Mouse (Mus musculus) ovary, postnatal 36 days (tissue): Measurements from ENCODE around the gene Pabpc1l.
"Not testable (repeated sequence)": the region's sequence is repeated elsewhere in the genome, so short reads cannot be mapped to it uniquely, and the experiment has no call there.

Experiments used
- DNase-seq: peaks from one replicate; pipeline ENCODE4 v3.0.0; 2022; ENCODE audit warnings: low spot score, mixed read lengths

Pabpc1l gene

GRCm38 (mm10) chr2:164036520-164037019 is 11.3 kb downstream of the Pabpc1l start:
- DNase-seq, result no peak

- no peak for DNase-seq
These were observed 13.3 kb downstream of the Pabpc1l start for GRCm38 (mm10) chr2:164038407-164039028.

- no peak for DNase-seq
These were observed 15.7 kb downstream of the Pabpc1l start for GRCm38 (mm10) chr2:164040949-164041348.

GRCm38 (mm10) chr2:164041523-164041922 is 16.3 kb downstream of the Pabpc1l start:
- no peak for DNase-seq

- DNase-seq, result peak; percentile 16
These were observed 22.0 kb downstream of the Pabpc1l start for GRCm38 (mm10) chr2:164047197-164047690.

- DNase-seq, result no peak
These were observed 28.5 kb downstream of the Pabpc1l start for GRCm38 (mm10) chr2:164053767-164054166.

- no peak for DNase-seq
These were observed 29.4 kb downstream of the Pabpc1l start for GRCm38 (mm10) chr2:164054671-164055070.

- no peak for DNase-seq
These were observed 34.5 kb downstream of the Pabpc1l start for GRCm38 (mm10) chr2:164059634-164060235.

- DNase-seq, result no peak
These were observed 45.0 kb downstream of the Pabpc1l start, which contains the start of gene Stk4 for GRCm38 (mm10) chr2:164070142-164070764. Gene Stk4, plus strand, starts transcription at chr2:164070322.

- peak; percentile 97 for DNase-seq
These were observed 45.7 kb downstream of the Pabpc1l start, which contains the start of gene Tomm34 for GRCm38 (mm10) chr2:164070765-164071436. Gene Tomm34, minus strand, starts transcription at chr2:164071169.

- DNase-seq, result not testable (repeated sequence)
These were observed 46.2 kb downstream of the Pabpc1l start for GRCm38 (mm10) chr2:164071437-164071820.

- DNase-seq, result no peak
These were observed 46.9 kb downstream of the Pabpc1l start for GRCm38 (mm10) chr2:164072109-164072508.

- peak; percentile 16 for DNase-seq
These were observed 47.9 kb downstream of the Pabpc1l start for GRCm38 (mm10) chr2:164073120-164073519.

- DNase-seq, result peak; percentile 98
These were observed 48.8 kb downstream of the Pabpc1l start for GRCm38 (mm10) chr2:164073918-164074578.

GRCm38 (mm10) chr2:164075088-164075487 is 49.8 kb downstream of the Pabpc1l start:
- DNase-seq, result no peak

GRCm38 (mm10) chr2:164076874-164077425 is 51.7 kb downstream of the Pabpc1l start:
- DNase-seq, result no peak

- no peak for DNase-seq
These were observed 52.6 kb downstream of the Pabpc1l start for GRCm38 (mm10) chr2:164077875-164078274.

GRCm38 (mm10) chr2:164079488-164079887 is 54.2 kb downstream of the Pabpc1l start:
- DNase-seq, result no peak

- DNase-seq, result no peak
These were observed 56.3 kb downstream of the Pabpc1l start for GRCm38 (mm10) chr2:164081577-164081976.

GRCm38 (mm10) chr2:164082175-164082574 is 56.9 kb downstream of the Pabpc1l start:
- no peak for DNase-seq

- DNase-seq, result no peak
These were observed 58.5 kb downstream of the Pabpc1l start for GRCm38 (mm10) chr2:164083609-164084341.
